Mouse (Mus musculus) gastrocnemius, postnatal 4 days (tissue): ENCODE results near the gene Dse. TPM values are rescaled to one million over a fixed set of nuclear protein-coding genes. Genes with fewer than 3 reads are reported as not detected.

Experiments used
- DNase-seq, 2 experiments: peaks; one replicate each; pipeline ENCODE4 v3.0.0; 2021 to 2022; ENCODE audit warnings: low spot score in 2 of 2, mixed read lengths in 2 of 2
- total RNA-seq, 2 experiments: library from RNA; stranded (reverse); gene quantifications; 2 replicates each; pipeline ENCODE4 v1.2.3; 2021

The Dse gene
- total RNA-seq, 2 experiments from 2014 or later: 25.0 to 27.0 TPM

GRCm38 (mm10) chr10:34136432-34136831 is 71.1 kb downstream of the Dse start:
- DNase-seq: no peak

- no peak for DNase-seq
These were observed 76.2 kb downstream of the Dse start for GRCm38 (mm10) chr10:34131356-34131755.

- peak in 1 of 2 experiments; percentile 24 for DNase-seq
These were observed 79.1 kb downstream of the Dse start for GRCm38 (mm10) chr10:34128391-34128790.

GRCm38 (mm10) chr10:34127392-34128378 is 79.8 kb downstream of the Dse start, which contains the start of gene Calhm6:
TSS of gene Calhm6 (minus strand) at chr10:34127984.
- DNase-seq: peak in 1 of 2 experiments; percentile 34

GRCm38 (mm10) chr10:34118421-34118820 is 89.1 kb downstream of the Dse start:
- DNase-seq: no peak

GRCm38 (mm10) chr10:34117770-34118169 is 89.7 kb downstream of the Dse start:
- no peak for DNase-seq

- no peak for DNase-seq
These were observed 90.4 kb downstream of the Dse start for GRCm38 (mm10) chr10:34117131-34117530.

- no peak for DNase-seq
These were observed 95.4 kb downstream of the Dse start for GRCm38 (mm10) chr10:34111964-34112738.

- no peak for DNase-seq
These were observed 96.6 kb downstream of the Dse start for GRCm38 (mm10) chr10:34110863-34111465.

Other genes with a start within 250 kb of the Dse start
- 10 to 100 TPM; 92.3 to 95.6 TPM for gene Rwdd1, start 188.1 kb downstream of the Dse start, total RNA-seq
- gene Trappc3l, start 170.1 kb downstream of the Dse start, total RNA-seq: not detected
- not detected for gene Calhm4, start 163.4 kb downstream of the Dse start, total RNA-seq
- gene Calhm5, start 111.2 kb downstream of the Dse start, total RNA-seq: 1 to 10 TPM in 1 of 2 experiments, under 1 TPM in 1; 0.78 to 1.0 TPM
- under 1 TPM; 0.34 TPM for gene Calhm6, start 79.7 kb downstream of the Dse start, total RNA-seq
- 10 to 100 TPM; 49.7 to 51.0 TPM for gene Tspyl1, start 74.5 kb upstream of the Dse start, total RNA-seq
- gene Tspyl4, start 89.7 kb upstream of the Dse start, total RNA-seq: 1 to 10 TPM; 2.3 to 2.8 TPM
- gene Col10a1, start 182.3 kb upstream of the Dse start, total RNA-seq: not detected
- gene Nt5dc1, start 210.8 kb upstream of the Dse start, total RNA-seq: 10 to 100 TPM in 1 of 2 experiments, 1 to 10 TPM in 1; 7.5 to 10.9 TPM